Mouse (Mus musculus): ENCODE results near the gene Gm28360. TPM values are rescaled to one million over a fixed set of nuclear protein-coding genes. Genes with fewer than 3 reads are reported as not detected.
"Not testable (repeated sequence)": the region's sequence is repeated elsewhere in the genome, so short reads cannot be mapped to it uniquely, and the experiment has no call there.

Gm28360 gene
- not detected for total RNA-seq (2022)

- DNase-seq (ENCODE audit: low spot score in 2 of 2), result not testable (repeated sequence)
Observed at GRCm38 (mm10) chr1:117829781-117830180, at the start of gene Gm28360. TSS of gene Gm28360 (plus strand) at chr1:117830081.

GRCm38 (mm10) chr1:117780833-117781232 is 49.0 kb upstream of the Gm28360 start, which contains the start of gene B020011L13Rik:
TSS of gene B020011L13Rik (plus strand) at chr1:117781133.
- DNase-seq (ENCODE audit: low spot score in 2 of 2), result not testable (repeated sequence)

GRCm38 (mm10) chr1:117816271-117816670 is 13.6 kb upstream of the Gm28360 start:
- DNase-seq (ENCODE audit: low spot score in 2 of 2), result not testable (repeated sequence)

GRCm38 (mm10) chr1:117851718-117852117 is 21.8 kb downstream of the Gm28360 start:
- not testable (repeated sequence) for DNase-seq (ENCODE audit: low spot score in 2 of 2)

Other genes starting within 250 kb of the Gm28360 start
- not detected for gene Gm28363, start 132.9 kb upstream of the Gm28360 start, total RNA-seq (2022)
- not detected for gene B020011L13Rik, start 48.9 kb upstream of the Gm28360 start, total RNA-seq (2022)
- gene Gm28168, start 97.9 kb downstream of the Gm28360 start, total RNA-seq (2022), result not detected
- not detected for gene Gm7145, start 135.9 kb downstream of the Gm28360 start, total RNA-seq (2022)

All from layer of hippocampus, adult 8-10 months (tissue).